Mouse (Mus musculus) neural tube, embryonic 13.5 days (tissue): Measurements from ENCODE around the gene Tnfrsf4. TPM values are rescaled to one million over a fixed set of nuclear protein-coding genes. Genes with fewer than 3 reads are reported as not detected.

Source experiments
- ATAC-seq: fragments of 200-750 bp; cut with Nextera tagmentation; 2 replicates; pipeline ENCODE4 v1.8.0; 2017; ENCODE audit warnings: low read depth, mild to moderate bottlenecking, moderate TSS enrichment, moderate library complexity
- H3K27ac ChIP-seq: fragments of 300-500 bp; sonication (generic); replicated peaks from 2 replicates; pipeline ENCODE4 v1.5.1; 2015; ENCODE audit warnings: moderate library complexity, mild to moderate bottlenecking, inconsistent platforms
- H3K27me3 ChIP-seq: fragments of 300-500 bp; sonication (generic); 2 replicates; pipeline ENCODE4 v1.6.1; 2015; ENCODE audit warnings: mild to moderate bottlenecking, inconsistent platforms
- H3K36me3 ChIP-seq: fragments of 300-500 bp; sonication (generic); 2 replicates; pipeline ENCODE4 v1.6.1; 2015; ENCODE audit warnings: mild to moderate bottlenecking, inconsistent platforms
- H3K4me1 ChIP-seq: fragments of 300-500 bp; sonication (generic); replicated peaks from 2 replicates; pipeline ENCODE4 v1.6.1; 2015; ENCODE audit warnings: inconsistent platforms
- H3K4me2 ChIP-seq: fragments of 300-500 bp; sonication (generic); 2 replicates; pipeline ENCODE4 v1.6.1; 2015; ENCODE audit warnings: inconsistent platforms, mild to moderate bottlenecking, moderate library complexity
- H3K4me3 ChIP-seq: fragments of 300-500 bp; sonication (generic); 2 replicates; pipeline ENCODE4 v1.5.1; 2015; ENCODE audit warnings: mild to moderate bottlenecking, inconsistent platforms
- H3K9ac ChIP-seq: fragments of 300-500 bp; sonication (generic); 2 replicates; pipeline ENCODE4 v1.6.1; 2015; ENCODE audit warnings: moderate library complexity, mild to moderate bottlenecking, inconsistent platforms
- H3K9me3 ChIP-seq: fragments of 300-500 bp; sonication (generic); 2 replicates; pipeline ENCODE4 v1.6.1; 2016; ENCODE audit warnings: inconsistent platforms
- WGBS: fragments of 180-500 bp; shearing (Covaris S2); methylation state at CpG from one replicate; pipeline ENCODE4 v1.1.7; 2015; 5-methylcytosine and 5-hydroxymethylcytosine counted together
- microRNA counts: library from miRNA; unstranded; fragments of <30 nt; microRNA quantifications from one replicate; lab custom pipeline; 2016
- microRNA-seq: library from miRNA; unstranded; fragments of <30 nt; microRNA quantifications from one replicate; pipeline ENCODE4, GENCODE M21; 2016
- polyA plus RNA-seq: library from polyadenylated mRNA; unstranded; fragments of >200 nt; fragmentation: Nextera tagmentation; extraction: Ambion mirVana; gene quantifications from 2 replicates; pipeline ENCODE4 v1.2.1, GENCODE M21; 2015

Tnfrsf4 gene
- polyA plus RNA-seq, 1 experiment from 2014 or later = 0.77 TPM

- 93% methylated on average over 5 of the region's 5 CpGs for WGBS
- H3K4me2 ChIP-seq = no peak overlapping the region
- no peaks in the 10 kb centered on the region for H3K9me3 ChIP-seq
- H3K4me1 ChIP-seq = 0 out of 2 replicates have a peak, but pooled peaks cover 3% of the 10 kb centered on the region
- no peaks in the 10 kb centered on the region for H3K27me3 ChIP-seq
- H3K36me3 ChIP-seq = no peaks in the 10 kb centered on the region
- no peak overlapping the region for H3K27ac ChIP-seq
- no peak for ATAC-seq
- H3K9ac ChIP-seq = no peak overlapping the region
- no peak overlapping the region for H3K4me3 ChIP-seq
These were observed 41.5 kb downstream of the Tnfrsf4 start for GRCm38 (mm10) chr4:156055173-156055572.

GRCm38 (mm10) chr4:156057702-156058101 is 44.1 kb downstream of the Tnfrsf4 start:
- no peak overlapping the region for H3K4me2 ChIP-seq
- H3K27ac ChIP-seq = no peak overlapping the region
- WGBS = 79% methylated on average over 10 of the region's 10 CpGs
- no peak overlapping the region for H3K4me3 ChIP-seq
- no peaks in the 10 kb centered on the region for H3K9me3 ChIP-seq
- ATAC-seq = no peak
- H3K9ac ChIP-seq = no peak overlapping the region
- no peaks in the 10 kb centered on the region for H3K27me3 ChIP-seq
- no peaks in the 10 kb centered on the region for H3K4me1 ChIP-seq
- no peaks in the 10 kb centered on the region for H3K36me3 ChIP-seq

GRCm38 (mm10) chr4:156058826-156059225 is 45.2 kb downstream of the Tnfrsf4 start:
- H3K4me2 ChIP-seq = no peak overlapping the region
- no peak for ATAC-seq
- H3K9me3 ChIP-seq = no peaks in the 10 kb centered on the region
- H3K4me3 ChIP-seq = no peak overlapping the region
- no peaks in the 10 kb centered on the region for H3K27me3 ChIP-seq
- WGBS = 76% methylated on average over 9 of the region's 9 CpGs
- H3K36me3 ChIP-seq = no peaks in the 10 kb centered on the region
- H3K4me1 ChIP-seq = peaks cover 3% of the 10 kb centered on the region
- H3K9ac ChIP-seq = no peak overlapping the region
- no peak overlapping the region for H3K27ac ChIP-seq

- no peaks in the 10 kb centered on the region for H3K27me3 ChIP-seq
- H3K27ac ChIP-seq = no peak within 1 kb of the TSS
- peaks cover 8% of the 10 kb centered on the region for H3K4me1 ChIP-seq
- no peak for ATAC-seq
- 32% methylated on average over 5 of the region's 5 CpGs for WGBS
- no peak within 1 kb of the TSS for H3K4me3 ChIP-seq
- H3K4me2 ChIP-seq = no peak within 1 kb of the TSS
- H3K9me3 ChIP-seq = no peaks in the 10 kb centered on the region
- no peak within 1 kb of the TSS for H3K9ac ChIP-seq
- no peaks in the 10 kb centered on the region for H3K36me3 ChIP-seq
These were observed 45.6 kb downstream of the Tnfrsf4 start, which contains the start of gene Ttll10 for GRCm38 (mm10) chr4:156059261-156059660. TSS of gene Ttll10 (minus strand) at chr4:156059414.

GRCm38 (mm10) chr4:156059713-156060112 is 46.1 kb downstream of the Tnfrsf4 start:
- no peak for ATAC-seq

GRCm38 (mm10) chr4:156063861-156064509 is 50.3 kb downstream of the Tnfrsf4 start:
- Histone ChIP-seq H3K9ac (no peak overlapping the region), H3K9me3 (no peaks in the 10 kb centered on the region), H3K4me3 (no peak overlapping the region), H3K27me3 (no peaks in the 10 kb centered on the region), H3K27ac (no peak overlapping the region), H3K36me3 (no peaks in the 10 kb centered on the region), H3K4me1 (peaks cover 9% of the 10 kb centered on the region), H3K4me2 (no peak overlapping the region)
- 3% methylated on average over 4 of the region's 4 CpGs for WGBS
- ATAC-seq = no peak

More at GRCm38 (mm10) chr4:156059713-156060112, 46.1 kb downstream of the Tnfrsf4 start:
- no peak overlapping the region for H3K4me2 ChIP-seq
- peaks cover 9% of the 10 kb centered on the region for H3K4me1 ChIP-seq
- H3K9me3 ChIP-seq = no peaks in the 10 kb centered on the region
- no peak overlapping the region for H3K27ac ChIP-seq
- H3K9ac ChIP-seq = no peak overlapping the region
- no peaks in the 10 kb centered on the region for H3K36me3 ChIP-seq
- no peak overlapping the region for H3K4me3 ChIP-seq
- WGBS = 25% methylated on average over 10 of the region's 10 CpGs
- H3K27me3 ChIP-seq = no peaks in the 10 kb centered on the region

GRCm38 (mm10) chr4:156064510-156064897 is 50.9 kb downstream of the Tnfrsf4 start:
- H3K36me3 ChIP-seq = no peaks in the 10 kb centered on the region
- H3K4me2 ChIP-seq = no peak overlapping the region
- 85% methylated on average over 9 of the region's 9 CpGs for WGBS
- H3K9ac ChIP-seq = no peak overlapping the region
- ATAC-seq = no peak
- H3K9me3 ChIP-seq = no peaks in the 10 kb centered on the region
- H3K27me3 ChIP-seq = no peaks in the 10 kb centered on the region
- H3K4me3 ChIP-seq = no peak overlapping the region
- H3K4me1 ChIP-seq = peaks cover 9% of the 10 kb centered on the region
- H3K27ac ChIP-seq = no peak overlapping the region

- 90% methylated on average over 10 of the region's 10 CpGs for WGBS
- no peak overlapping the region for H3K27ac ChIP-seq
- H3K9me3 ChIP-seq = no peaks in the 10 kb centered on the region
- H3K27me3 ChIP-seq = no peaks in the 10 kb centered on the region
- peaks cover 15% of the 10 kb centered on the region for H3K4me1 ChIP-seq
- no peaks in the 10 kb centered on the region for H3K36me3 ChIP-seq
- no peak overlapping the region for H3K9ac ChIP-seq
- no peak overlapping the region for H3K4me3 ChIP-seq
- H3K4me2 ChIP-seq = no peak overlapping the region
- ATAC-seq = no peak
These were observed 51.7 kb downstream of the Tnfrsf4 start for GRCm38 (mm10) chr4:156065156-156065894.

MicroRNA genes within 50 kb of the gene (microRNA counts, 519-probe panel; counts per million panel counts)
- microRNA mmu-miR-200a (lab: Ali Mortazavi, UCI) = not detected
- 2,385 counts per million, percentile 21 among the panel's probes with 10 or more counts for microRNA mmu-miR-200b (lab: Ali Mortazavi, UCI)
- not detected for microRNA mmu-miR-429 (lab: Ali Mortazavi, UCI)

Small RNA genes within 50 kb of the gene (microRNA-seq; reads per million reads assigned to microRNA genes)
- 3.4 reads per million, percentile 15 among the genes with 10 or more reads in this experiment for gene Mir200a
- gene Mir200b = 16.2 reads per million, percentile 33 among the genes with 10 or more reads in this experiment
- gene Mir429 = 50.2 reads per million, percentile 47 among the genes with 10 or more reads in this experiment

Other genes starting within 250 kb of the Tnfrsf4 start
- 23.0 and 23.4 TPM in 2 replicates for gene Vwa1, start 239.1 kb upstream of the Tnfrsf4 start, polyA plus RNA-seq
- gene Tmem88b, start 228.0 kb upstream of the Tnfrsf4 start, polyA plus RNA-seq = 0.49 and 1.1 TPM in 2 replicates
- not detected in 2 replicates for gene Ankrd65, start 223.4 kb upstream of the Tnfrsf4 start, polyA plus RNA-seq
- 249 and 265 TPM in 2 replicates for gene Mrpl20, start 211.0 kb upstream of the Tnfrsf4 start, polyA plus RNA-seq
- gene Ccnl2, start 201.4 kb upstream of the Tnfrsf4 start, polyA plus RNA-seq = 155 and 185 TPM in 2 replicates
- 139 and 145 TPM in 2 replicates for gene Aurkaip1, start 182.6 kb upstream of the Tnfrsf4 start, polyA plus RNA-seq
- 29.3 and 33.9 TPM in 2 replicates for gene Mxra8, start 174.2 kb upstream of the Tnfrsf4 start, polyA plus RNA-seq
- 8.6 and 14.6 TPM in 2 replicates for gene Dvl1, start 166.4 kb upstream of the Tnfrsf4 start, polyA plus RNA-seq
- 0.45 and 0.72 TPM in 2 replicates for gene Tas1r3, start 150.5 kb upstream of the Tnfrsf4 start, polyA plus RNA-seq
- gene Cptp, start 144.4 kb upstream of the Tnfrsf4 start, polyA plus RNA-seq = 21.1 and 25.2 TPM in 2 replicates
- 63.7 and 69.8 TPM in 2 replicates for gene Ints11, start 144.3 kb upstream of the Tnfrsf4 start, polyA plus RNA-seq
- gene Pusl1, start 122.1 kb upstream of the Tnfrsf4 start, polyA plus RNA-seq = 51.5 and 55.4 TPM in 2 replicates
- 68.4 and 72.3 TPM in 2 replicates for gene Acap3, start 122.0 kb upstream of the Tnfrsf4 start, polyA plus RNA-seq
- 121 and 126 TPM in 2 replicates for gene Ube2j2, start 70.0 kb upstream of the Tnfrsf4 start, polyA plus RNA-seq
- gene C1qtnf12, start 51.5 kb upstream of the Tnfrsf4 start, polyA plus RNA-seq = 10.6 and 19.0 TPM in 2 replicates
- gene B3galt6, start 21.2 kb upstream of the Tnfrsf4 start, polyA plus RNA-seq = 25.1 and 25.5 TPM in 2 replicates
- gene Sdf4, start 21.0 kb upstream of the Tnfrsf4 start, polyA plus RNA-seq = 132 and 139 TPM in 2 replicates
- 1.6 and 2.7 TPM in 2 replicates for gene Tnfrsf18, start 12.3 kb downstream of the Tnfrsf4 start, polyA plus RNA-seq
- gene Ttll10, start 45.6 kb downstream of the Tnfrsf4 start, polyA plus RNA-seq = not detected in 2 replicates
- gene 9430015G10Rik, start 96.1 kb downstream of the Tnfrsf4 start, polyA plus RNA-seq = 25.0 and 27.7 TPM in 2 replicates
- 0.66 and 0.69 TPM in 2 replicates for gene Rnf223, start 116.7 kb downstream of the Tnfrsf4 start, polyA plus RNA-seq
- 120 and 122 TPM in 2 replicates for gene Agrn, start 183.6 kb downstream of the Tnfrsf4 start, polyA plus RNA-seq
- gene Isg15, start 187.0 kb downstream of the Tnfrsf4 start, polyA plus RNA-seq = 0.84 and 2.2 TPM in 2 replicates
- gene AW011738, start 189.5 kb downstream of the Tnfrsf4 start, polyA plus RNA-seq = 5.1 and 5.6 TPM in 2 replicates
- 1.8 TPM in 2 replicates for gene Perm1, start 202.0 kb downstream of the Tnfrsf4 start, polyA plus RNA-seq
- gene Plekhn1, start 221.0 kb downstream of the Tnfrsf4 start, polyA plus RNA-seq = 26.1 and 27.3 TPM in 2 replicates
- 49.5 and 54.8 TPM in 2 replicates for gene Noc2l, start 222.2 kb downstream of the Tnfrsf4 start, polyA plus RNA-seq
- gene Samd11, start 241.8 kb downstream of the Tnfrsf4 start, polyA plus RNA-seq = 2.1 and 2.9 TPM in 2 replicates